Mouse (Mus musculus) MEL (cell line): ENCODE measurements around the gene Slmap. TPM values are rescaled to one million over a fixed set of nuclear protein-coding genes. Genes with fewer than 3 reads are reported as not detected.

Experiments used
- DNase-seq: peaks from one replicate; pipeline ENCODE4 v3.0.0; 2011; ENCODE audit warnings: low read depth, low spot score
- H3K27ac ChIP-seq: 2 replicates; pipeline ENCODE4 v1.5.1; 2012; ENCODE audit warnings: low read depth, mild to moderate bottlenecking, control low read depth, low read length, moderate library complexity; ENCODE audit not compliant: control insufficient read depth
- H3K27me3 ChIP-seq, 2 experiments: fragments of 150-350 bp in 1 of 2; sonication (generic) in 1 of 2; 2 replicates each; pipeline ENCODE4 v1.6.1; 2012; ENCODE audit warnings: low read length in 2 of 2, mild to moderate bottlenecking in 2 of 2, improper control_type of control experiment in 1 of 2, moderate library complexity in 1 of 2; ENCODE audit not compliant: insufficient read depth in 2 of 2, control insufficient read depth in 1 of 2
- H3K36me3 ChIP-seq, 2 experiments: 2 replicates each; pipeline ENCODE4 v1.6.1; 2012 to 2014; ENCODE audit warnings: low read length in 2 of 2, improper control_type of control experiment in 1 of 2, inconsistent platforms in 1 of 2, mild to moderate bottlenecking in 1 of 2; ENCODE audit not compliant: insufficient read depth in 2 of 2, control insufficient read depth in 1 of 2
- H3K4me1 ChIP-seq, 2 experiments: fragments of 150-350 bp in 1 of 2; sonication (generic) in 1 of 2; 2 replicates each; pipeline ENCODE4 v1.6.1; 2012; ENCODE audit warnings: low read length in 2 of 2, improper control_type of control experiment in 1 of 2, mild to moderate bottlenecking in 1 of 2; ENCODE audit not compliant: insufficient read depth in 2 of 2, control insufficient read depth in 1 of 2
- H3K4me3 ChIP-seq, 2 experiments: fragments of 150-350 bp in 1 of 2; sonication (generic) in 1 of 2; 2 replicates each; pipeline ENCODE4 v1.5.1; 2012; ENCODE audit warnings: low read depth in 2 of 2, low read length in 2 of 2, mild to moderate bottlenecking in 2 of 2, moderate library complexity in 2 of 2, control low read depth in 1 of 2, improper control_type of control experiment in 1 of 2; ENCODE audit not compliant: control insufficient read depth in 1 of 2, insufficient read depth in 1 of 2
- H3K79me2 ChIP-seq: 2 replicates; pipeline ENCODE4 v1.6.1; 2012; ENCODE audit warnings: mild to moderate bottlenecking, low read length, moderate library complexity; ENCODE audit not compliant: control insufficient read depth, poor library complexity, insufficient read depth
- H3K9ac ChIP-seq: 2 replicates; pipeline ENCODE4 v1.6.1; 2012; ENCODE audit warnings: low read depth, mild to moderate bottlenecking, control low read depth, low read length, moderate library complexity; ENCODE audit not compliant: control insufficient read depth, poor library complexity, severe bottlenecking
- H3K9me3 ChIP-seq: fragments of 150-350 bp; sonication (generic); replicated peaks from 2 replicates; pipeline ENCODE4 v1.6.1; 2012; ENCODE audit warnings: mild to moderate bottlenecking, low read length, improper control_type of control experiment, moderate library complexity; ENCODE audit not compliant: insufficient read depth
- BHLHE40 ChIP-seq: IDR thresholded peaks from 2 replicates; pipeline ENCODE4 v1.6.1; 2012; ENCODE audit warnings: low read depth, mild to moderate bottlenecking, inconsistent platforms, low read length, improper control_type of control experiment, borderline replicate concordance
- CHD2 ChIP-seq: IDR thresholded peaks from 2 replicates; pipeline ENCODE4 v1.6.1; 2011; ENCODE audit warnings: low read length, improper control_type of control experiment
- CTCF ChIP-seq, 3 experiments: IDR thresholded peaks in 2 of 3; conservative IDR thresholded peaks in 1 of 3; 2 replicates each; pipeline ENCODE4 v1.5.1; 2011 to 2012; ENCODE audit warnings: low read length in 3 of 3, low read depth in 2 of 3, mild to moderate bottlenecking in 2 of 3, improper control_type of control experiment in 1 of 3, inconsistent platforms in 1 of 3, mixed read lengths in 1 of 3, moderate library complexity in 1 of 3; ENCODE audit not compliant: control insufficient read depth in 1 of 3, insufficient read depth in 1 of 3, poor library complexity in 1 of 3, severe bottlenecking in 1 of 3
- E2F4 ChIP-seq: IDR thresholded peaks from 2 replicates; pipeline ENCODE4 v1.6.1; 2011; ENCODE audit warnings: low read depth, low read length, improper control_type of control experiment, borderline replicate concordance
- ELF1 ChIP-seq: IDR thresholded peaks from 2 replicates; pipeline ENCODE4 v1.6.1; 2014; ENCODE audit warnings: low read depth, mild to moderate bottlenecking, inconsistent platforms, low read length, improper control_type of control experiment, moderate library complexity
- EP300 ChIP-seq, 2 experiments: IDR thresholded peaks; 2 replicates each; pipeline ENCODE4 v1.6.1; 2011; ENCODE audit warnings: improper control_type of control experiment in 2 of 2, low read length in 2 of 2, low read depth in 1 of 2, mild to moderate bottlenecking in 1 of 2
- ETS1 ChIP-seq: IDR thresholded peaks from 2 replicates; pipeline ENCODE4 v1.6.1; 2012; ENCODE audit warnings: low read depth, mild to moderate bottlenecking, inconsistent platforms, low read length, improper control_type of control experiment, moderate library complexity
- GATA1 ChIP-seq: IDR thresholded peaks from 2 replicates; pipeline ENCODE4 v1.6.1; 2011; ENCODE audit warnings: low read depth, low read length, improper control_type of control experiment
- KAT2A ChIP-seq: conservative IDR thresholded peaks from 2 replicates; pipeline ENCODE4 v1.6.1; 2012; ENCODE audit warnings: low read depth, low read length, improper control_type of control experiment, inconsistent platforms
- MAFK ChIP-seq: IDR thresholded peaks from 2 replicates; pipeline ENCODE4 v1.6.1; 2011; ENCODE audit warnings: low read depth, mild to moderate bottlenecking, low read length, improper control_type of control experiment, borderline replicate concordance
- MAX ChIP-seq: IDR thresholded peaks from 2 replicates; pipeline ENCODE4 v1.6.1; 2011; ENCODE audit warnings: low read length, improper control_type of control experiment
- MXI1 ChIP-seq: IDR thresholded peaks from 2 replicates; pipeline ENCODE4 v1.6.1; 2011; ENCODE audit warnings: mild to moderate bottlenecking, low read depth, low read length, improper control_type of control experiment
- MYB ChIP-seq: IDR thresholded peaks from 2 replicates; pipeline ENCODE4 v1.6.1; 2011; ENCODE audit warnings: mild to moderate bottlenecking, low read depth, low read length, improper control_type of control experiment
- MYC ChIP-seq: IDR thresholded peaks from 2 replicates; pipeline ENCODE4 v1.6.1; 2011; ENCODE audit warnings: low read depth, mild to moderate bottlenecking, low read length, improper control_type of control experiment, moderate library complexity
- NELFE ChIP-seq: IDR thresholded peaks from 2 replicates; pipeline ENCODE4 v1.6.1; 2011; ENCODE audit warnings: low read depth, low read length, improper control_type of control experiment
- NRF1 ChIP-seq: IDR thresholded peaks from 2 replicates; pipeline ENCODE4 v1.6.1; 2014; ENCODE audit warnings: low read depth, mild to moderate bottlenecking, inconsistent platforms, low read length, improper control_type of control experiment, moderate library complexity; ENCODE audit not compliant: poor library complexity, insufficient read depth, severe bottlenecking
- POLR2A ChIP-seq, 2 experiments: IDR thresholded peaks; 2 replicates each; pipeline ENCODE4 v1.6.1; 2011 to 2012; ENCODE audit warnings: low read length in 2 of 2, mild to moderate bottlenecking in 2 of 2, control low read depth in 1 of 2, improper control_type of control experiment in 1 of 2, low read depth in 1 of 2, moderate library complexity in 1 of 2; ENCODE audit not compliant: control insufficient read depth in 1 of 2, insufficient read depth in 1 of 2, poor library complexity in 1 of 2
- POLR2AphosphoS2 ChIP-seq: IDR thresholded peaks from 2 replicates; pipeline ENCODE4 v1.6.1; 2011; ENCODE audit warnings: low read length, improper control_type of control experiment
- RCOR1 ChIP-seq: IDR thresholded peaks from 2 replicates; pipeline ENCODE4 v1.6.1; 2012; ENCODE audit warnings: low read depth, mild to moderate bottlenecking, inconsistent platforms, low read length, improper control_type of control experiment
- SIN3A ChIP-seq: IDR thresholded peaks from 2 replicates; pipeline ENCODE4 v1.6.1; 2012; ENCODE audit warnings: low read length, improper control_type of control experiment, inconsistent platforms
- SMC3 ChIP-seq: IDR thresholded peaks from 2 replicates; pipeline ENCODE4 v1.6.1; 2011; ENCODE audit warnings: low read depth, low read length, improper control_type of control experiment
- TBP ChIP-seq: IDR thresholded peaks from 2 replicates; pipeline ENCODE4 v1.8.0; 2011; ENCODE audit warnings: low read depth, low read length, improper control_type of control experiment
- TCF12 ChIP-seq: IDR thresholded peaks from 2 replicates; pipeline ENCODE4 v1.6.1; 2014; ENCODE audit warnings: low read depth, mild to moderate bottlenecking, inconsistent platforms, low read length, improper control_type of control experiment, moderate library complexity
- UBTF ChIP-seq: IDR thresholded peaks from 2 replicates; pipeline ENCODE4 v1.6.1; 2012; ENCODE audit warnings: low read depth, mild to moderate bottlenecking, inconsistent platforms, low read length, improper control_type of control experiment, moderate library complexity, borderline replicate concordance; ENCODE audit not compliant: insufficient read depth
- ZKSCAN1 ChIP-seq: IDR thresholded peaks from 2 replicates; pipeline ENCODE4 v1.6.1; 2012; ENCODE audit warnings: low read depth, mild to moderate bottlenecking, inconsistent platforms, low read length, improper control_type of control experiment, moderate library complexity
- ZNF384 ChIP-seq: IDR thresholded peaks from 2 replicates; pipeline ENCODE4 v1.6.1; 2012; ENCODE audit warnings: low read depth, mild to moderate bottlenecking, inconsistent platforms, low read length, improper control_type of control experiment
- polyA plus RNA-seq, 2 experiments: library from polyadenylated mRNA; stranded (reverse) in 1 of 2; unstranded in 1 of 2; fragments of >175 nt in 1 of 2; fragments of >200 nt in 1 of 2; gene quantifications; 2 replicates each; pipeline versions ENCODE4 v1.2.1 to v1.2.4; 2012; ENCODE audit warnings: low replicate concordance in 2 of 2, low read depth in 1 of 2; ENCODE audit not compliant: insufficient read length in 2 of 2, insufficient read depth in 1 of 2, missing spikeins in 1 of 2
- total RNA-seq: library from RNA; depleted of rRNA; stranded (reverse); fragments of 300-350 nt; gene quantifications from 2 replicates; pipeline ENCODE4 v1.2.3, GENCODE M21; 2012

The Slmap gene
- total and polyA plus RNA-seq, 3 experiments: 21.4 to 41.9 TPM; not detected in 1

- no peak for TF ChIP-seq MXI1
- peak; percentile 71 for TF ChIP-seq ZNF384
- no peak for TF ChIP-seq ELF1
- TF ChIP-seq MAFK: no peak
- TF ChIP-seq TCF12: peak; percentile 15; the same call in 1 of the 2 replicates
- TF ChIP-seq RCOR1: no peak
Observed at GRCm38 (mm10) chr14:26447223-26447622, 87.5 kb downstream of the Slmap start (continued).

- H3K79me2 ChIP-seq: no peaks in the 10 kb centered on the region
- H3K9ac ChIP-seq: no peak overlapping the region
- H3K4me3 ChIP-seq: no peak overlapping the region
- DNase-seq: peak; percentile 23
- no peaks in the 10 kb centered on the region for H3K9me3 ChIP-seq
- H3K36me3 ChIP-seq: peaks cover 8 to 22% of the 10 kb centered on the region in 2 experiments
- no peak overlapping the region; the same call in 1 of the 2 replicates for H3K27ac ChIP-seq
- peak; percentile 89 for TF ChIP-seq BHLHE40
- TF ChIP-seq MXI1: peak; percentile 57; the same call in 1 of the 2 replicates
- TF ChIP-seq CTCF (IDR thresholded peaks at IDR 0.05 in 2 of 3, conservative IDR thresholded peaks at IDR 0.05 in 1 of 3; ENCODE audit: control insufficient read depth in 1 of 3, insufficient read depth in 1 of 3, low read depth in 2 of 3, low read length in 3 of 3, poor library complexity in 1 of 3, severe bottlenecking in 1 of 3): no peak
- peak; percentile 95 for TF ChIP-seq GATA1
- peak; percentile 71; the same call in 1 of the 2 replicates for TF ChIP-seq MYC
- peak; percentile 42; the same call in 1 of the 2 replicates for TF ChIP-seq MAX
- no peak for TF ChIP-seq E2F4
- peak; percentile 36; the same call in 1 of the 2 replicates for TF ChIP-seq SIN3A
- TF ChIP-seq TBP: no peak
- peak; percentile 59 for TF ChIP-seq TCF12
- peak; percentile 91 for TF ChIP-seq RCOR1
- TF ChIP-seq POLR2A (IDR thresholded peaks at IDR 0.05; ENCODE audit: control insufficient read depth in 1 of 2, insufficient read depth in 1 of 2, low read depth in 1 of 2, low read length in 2 of 2, poor library complexity in 1 of 2): no peak
- TF ChIP-seq EP300 (IDR thresholded peaks at IDR 0.05; ENCODE audit: low read depth in 1 of 2, low read length in 2 of 2): peak; percentile 56 to 77; a peak in 3 of 4 replicates
- peak; percentile 59; the same call in 1 of the 2 replicates for TF ChIP-seq ETS1
- TF ChIP-seq, all 39 proteins: peak for 10
- Histone ChIP-seq H3K4me1 (peaks cover 7 to 15% of the 10 kb centered on the region in 2 experiments), H3K27me3 (no peaks in the 10 kb centered on the region)
Observed at GRCm38 (mm10) chr14:26446538-26446937, 88.2 kb downstream of the Slmap start.

- Histone ChIP-seq H3K4me3 (no peak overlapping the region), H3K79me2 (0 out of 2 replicates have a peak, but pooled peaks cover 2% of the 10 kb centered on the region), H3K27ac (no peak overlapping the region), H3K27me3 (no peaks in the 10 kb centered on the region), H3K36me3 (peaks cover 3 to 52% of the 10 kb centered on the region in 2 experiments), H3K4me1 (peaks cover 18 to 21% of the 10 kb centered on the region in 2 experiments), H3K9me3 (no peaks in the 10 kb centered on the region), H3K9ac (no peak overlapping the region)
- no peak for DNase-seq
- TF ChIP-seq MXI1 (no peak), CHD2 (no peak), GATA1 (no peak), POLR2AphosphoS2 (no peak), ZNF384 (no peak), ETS1 (no peak), ZKSCAN1 (no peak), SMC3 (no peak), MYB (no peak), UBTF (no peak), NRF1 (no peak), RCOR1 (no peak), NELFE (no peak), KAT2A (no peak)
Observed at GRCm38 (mm10) chr14:26442534-26442933, 92.2 kb downstream of the Slmap start.
